Mouse (Mus musculus) macrophage (primary cell): ENCODE results near the gene Tmcc1. TPM values are rescaled to one million over a fixed set of nuclear protein-coding genes. Genes with fewer than 3 reads are reported as not detected.
A peak's percentile ranks its signal among the peaks of the same experiment; 100 is the strongest.
"Not testable (repeated sequence)": the region's sequence is repeated elsewhere in the genome, so short reads cannot be mapped to it uniquely, and the experiment has no call there.

ENCODE experiments used
- H3K27ac ChIP-seq: fragments of 350-480 bp; formaldehyde crosslinking; 2 replicates; pipeline ENCODE4 v1.9.0; 2021
- H3K36me3 ChIP-seq: fragments of 350-480 bp; formaldehyde crosslinking; 2 replicates; pipeline ENCODE4 v1.9.0; 2021; ENCODE audit errors: inconsistent target
- H3K4me3 ChIP-seq: fragments of 350-480 bp; formaldehyde crosslinking; 2 replicates; pipeline ENCODE4 v1.9.0; 2021; ENCODE audit errors: inconsistent target
- H3K79me2 ChIP-seq: fragments of 350-480 bp; formaldehyde crosslinking; 2 replicates; pipeline ENCODE4 v1.9.0; 2021; ENCODE audit errors: inconsistent target
- WGBS: methylation state at CpG from one replicate; pipeline ENCODE4 v1.1.7; 2026; ENCODE audit warnings: inconsistent platforms; ENCODE audit not compliant: missing documents; 5-methylcytosine and 5-hydroxymethylcytosine counted together
- polyA plus RNA-seq: library from polyadenylated mRNA; stranded (reverse); fragments of 250-400 nt; gene quantifications from 3 replicates; pipeline ENCODE4 v1.2.4, GENCODE M21; 2018; ENCODE audit warnings: inconsistent platforms

Gene Tmcc1
- polyA plus RNA-seq, 1 experiment from 2014 or later, result 11.1 TPM

DNA sequence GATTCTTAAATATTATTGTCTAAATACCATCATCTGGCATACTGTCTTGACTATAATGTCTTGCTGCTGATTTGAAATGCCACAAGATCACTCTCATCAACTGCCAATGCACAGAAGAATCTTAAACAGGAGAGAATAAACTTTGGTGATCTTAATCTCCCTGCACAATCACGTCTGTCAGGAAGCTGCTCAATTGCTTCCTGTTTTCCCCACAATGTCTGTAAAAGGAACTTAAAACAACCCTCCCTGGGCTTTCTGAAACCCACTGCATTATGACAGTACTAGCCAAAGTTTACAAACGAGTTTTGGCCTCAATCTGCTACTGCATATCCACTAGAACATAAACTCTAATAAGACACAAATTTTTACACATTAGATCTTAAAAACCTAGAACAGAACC lies 6.8 kb downstream of the Tmcc1 start:
- WGBS, result 3% methylated on average over 2 of the region's 2 CpGs
- Histone ChIP-seq H3K79me2 (peaks cover 64% of the 10 kb centered on the region), H3K36me3 (no peaks in the 10 kb centered on the region), H3K4me3 (no peak overlapping the region), H3K27ac (no peak overlapping the region)

GRCm38 (mm10) chr6:116183509-116183908 lies 9.8 kb downstream of the Tmcc1 start:
- no peak overlapping the region for H3K4me3 ChIP-seq
- WGBS, result 99% methylated on average over 5 of the region's 5 CpGs
- no peak overlapping the region for H3K27ac ChIP-seq
- peaks cover 44% of the 10 kb centered on the region for H3K79me2 ChIP-seq
- H3K36me3 ChIP-seq, result no peaks in the 10 kb centered on the region

GRCm38 (mm10) chr6:116180731-116181130 lies 12.6 kb downstream of the Tmcc1 start:
- Histone ChIP-seq H3K4me3 (no peak overlapping the region), H3K79me2 (peaks cover 21% of the 10 kb centered on the region; the same call in 1 of the 2 replicates), H3K36me3 (no peaks in the 10 kb centered on the region; the same call in 1 of the 2 replicates), H3K27ac (no peak overlapping the region)
- 97% methylated on average over 3 of the region's 3 CpGs for WGBS

GRCm38 (mm10) chr6:116178376-116178775 lies 14.9 kb downstream of the Tmcc1 start:
- H3K4me3 ChIP-seq, result no peak overlapping the region
- WGBS, result 94% methylated on average over 2 of the region's 2 CpGs
- no peaks in the 10 kb centered on the region; the same call in 1 of the 2 replicates for H3K36me3 ChIP-seq
- no peak overlapping the region for H3K27ac ChIP-seq
- peaks cover 16% of the 10 kb centered on the region; the same call in 1 of the 2 replicates for H3K79me2 ChIP-seq

DNA sequence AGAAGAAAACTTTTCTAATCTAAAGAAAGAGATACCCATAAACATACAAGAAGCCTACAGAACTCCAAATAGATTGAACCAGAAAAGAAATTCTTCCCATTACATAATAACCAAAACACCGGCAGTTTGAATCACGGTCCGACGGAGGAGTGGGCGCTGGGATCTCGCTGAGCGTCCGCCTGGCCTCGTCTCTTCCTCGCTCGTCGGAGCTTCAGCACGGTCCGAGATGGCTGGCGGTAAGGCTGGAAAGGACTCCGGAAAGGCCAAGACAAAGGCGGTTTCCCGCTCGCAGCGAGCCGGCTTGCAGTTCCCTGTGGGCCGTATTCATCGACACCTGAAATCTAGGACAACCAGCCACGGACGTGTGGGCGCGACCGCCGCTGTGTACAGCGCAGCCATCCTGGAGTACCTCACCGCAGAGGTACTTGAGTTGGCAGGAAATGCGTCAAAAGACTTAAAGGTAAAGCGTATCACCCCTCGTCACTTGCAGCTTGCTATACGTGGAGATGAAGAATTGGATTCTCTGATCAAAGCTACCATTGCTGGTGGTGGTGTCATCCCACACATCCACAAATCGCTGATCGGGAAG lies 19.7 kb downstream of the Tmcc1 start:
- not testable (repeated sequence) for H3K27ac ChIP-seq, H3K4me3 ChIP-seq, H3K36me3 ChIP-seq, H3K79me2 ChIP-seq
- 87% methylated on average over 3 of the region's 37 CpGs for WGBS

- Histone ChIP-seq H3K27ac (no peak overlapping the region), H3K36me3 (peaks cover 5% of the 10 kb centered on the region; the same call in 1 of the 2 replicates), H3K79me2 (peaks cover 21% of the 10 kb centered on the region; the same call in 1 of the 2 replicates), H3K4me3 (no peak overlapping the region)
- 100% methylated on average over 1 of the region's 1 CpGs for WGBS
Measured at GRCm38 (mm10) chr6:116166383-116166782, 26.9 kb downstream of the Tmcc1 start.

GRCm38 (mm10) chr6:116154854-116155624 lies 38.2 kb downstream of the Tmcc1 start:
- H3K36me3 ChIP-seq, result no peaks in the 10 kb centered on the region
- no peak overlapping the region for H3K4me3 ChIP-seq
- 76% methylated on average over 3 of the region's 3 CpGs for WGBS

DNA sequence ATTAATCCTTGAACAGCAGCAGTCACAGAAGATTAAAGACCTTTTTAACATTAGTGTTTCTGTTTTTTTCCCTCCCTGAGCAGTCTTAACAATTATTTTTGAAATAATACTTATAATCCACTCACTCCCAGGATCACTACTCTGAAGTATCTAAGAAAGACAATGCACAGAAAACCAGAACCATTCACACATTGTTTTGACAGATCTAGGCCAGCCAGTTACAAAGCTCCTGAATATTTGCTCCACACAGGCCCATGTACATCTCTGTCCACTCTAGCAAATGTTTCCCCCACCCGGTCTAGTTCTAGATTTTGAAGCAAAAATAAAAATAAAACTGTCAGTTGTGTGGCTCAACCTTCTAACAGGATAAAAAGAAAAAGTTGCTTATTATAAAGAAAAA lies 45.9 kb downstream of the Tmcc1 start:
- no peaks in the 10 kb centered on the region for H3K36me3 ChIP-seq
- H3K79me2 ChIP-seq, result peaks cover 15% of the 10 kb centered on the region; the same call in 1 of the 2 replicates
- WGBS, result 100% methylated on average over 1 of the region's 1 CpGs
- no peak overlapping the region for H3K4me3 ChIP-seq
- no peak overlapping the region for H3K27ac ChIP-seq

More at GRCm38 (mm10) chr6:116154854-116155624, 38.2 kb downstream of the Tmcc1 start:
- H3K79me2 ChIP-seq, result no peaks in the 10 kb centered on the region
- no peak overlapping the region for H3K27ac ChIP-seq

GRCm38 (mm10) chr6:116141696-116142095 lies 51.6 kb downstream of the Tmcc1 start:
- Histone ChIP-seq H3K27ac (no peak overlapping the region), H3K4me3 (no peak overlapping the region), H3K79me2 (peaks cover 45% of the 10 kb centered on the region), H3K36me3 (no peaks in the 10 kb centered on the region)
- WGBS, result 100% methylated on average over 2 of the region's 2 CpGs

DNA sequence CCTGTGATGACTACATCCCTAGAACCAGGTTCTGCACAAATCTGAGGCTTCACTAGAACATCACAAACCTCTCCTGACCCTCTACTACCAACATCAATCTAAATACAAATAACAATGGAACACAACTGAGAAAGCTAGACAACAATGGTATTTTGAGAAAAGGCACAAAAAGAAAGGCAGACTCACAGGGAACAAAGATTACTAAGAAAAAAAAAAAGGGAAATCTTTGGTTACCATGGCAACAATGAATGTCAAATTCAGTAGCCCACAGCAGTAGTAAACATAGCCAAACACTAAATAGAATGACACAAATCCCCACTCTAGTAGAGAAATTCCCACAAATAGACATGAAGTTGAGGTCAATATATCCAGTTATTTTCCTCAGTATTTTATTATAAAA lies 52.5 kb downstream of the Tmcc1 start:
- Histone ChIP-seq H3K36me3 (no peaks in the 10 kb centered on the region), H3K4me3 (no peak overlapping the region), H3K27ac (no peak overlapping the region)

GRCm38 (mm10) chr6:116139143-116139856 lies 54.0 kb downstream of the Tmcc1 start:
- H3K27ac ChIP-seq, result no peak overlapping the region
- WGBS, result 76% methylated on average over 2 of the region's 2 CpGs
- peaks cover 40% of the 10 kb centered on the region for H3K79me2 ChIP-seq
- H3K4me3 ChIP-seq, result no peak overlapping the region
- no peaks in the 10 kb centered on the region for H3K36me3 ChIP-seq

More for the DNA sequence above, 52.5 kb downstream of the Tmcc1 start:
- peaks cover 40% of the 10 kb centered on the region for H3K79me2 ChIP-seq

DNA sequence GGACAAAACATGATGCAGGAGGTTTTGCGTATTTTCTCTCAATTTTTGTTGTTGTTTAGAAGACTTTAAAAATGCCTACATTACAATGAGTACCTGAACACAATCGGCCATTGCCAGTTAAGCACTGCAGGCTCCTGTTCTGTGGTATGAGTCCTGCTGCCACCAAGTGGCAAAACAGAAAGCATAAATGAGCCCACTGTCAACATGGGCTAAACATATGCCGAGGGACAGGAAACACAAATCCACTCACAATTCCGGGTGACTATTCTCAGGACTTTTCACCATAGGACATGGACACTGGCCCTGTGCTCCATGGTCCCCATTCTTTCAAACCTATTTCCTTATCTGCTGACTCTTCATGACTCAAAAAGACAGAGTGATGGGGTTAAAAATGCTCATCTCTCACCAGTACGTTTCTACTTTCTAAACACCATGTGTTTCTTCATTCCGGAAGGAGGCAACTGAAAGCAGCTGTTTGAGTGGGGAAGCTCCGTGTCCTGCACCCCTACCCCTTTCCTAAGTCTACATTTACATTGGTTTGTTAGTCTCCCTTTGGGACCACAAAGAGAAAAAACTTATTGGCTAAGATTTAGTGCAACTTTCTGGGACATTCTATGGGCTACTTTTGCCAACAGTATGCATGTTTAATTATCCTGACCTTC lies 57.2 kb downstream of the Tmcc1 start:
- Histone ChIP-seq H3K79me2 (peaks cover 58% of the 10 kb centered on the region), H3K4me3 (no peak overlapping the region), H3K36me3 (no peaks in the 10 kb centered on the region), H3K27ac (peak overlapping the region; percentile 46)
- 12% methylated on average over 7 of the region's 7 CpGs for WGBS

DNA sequence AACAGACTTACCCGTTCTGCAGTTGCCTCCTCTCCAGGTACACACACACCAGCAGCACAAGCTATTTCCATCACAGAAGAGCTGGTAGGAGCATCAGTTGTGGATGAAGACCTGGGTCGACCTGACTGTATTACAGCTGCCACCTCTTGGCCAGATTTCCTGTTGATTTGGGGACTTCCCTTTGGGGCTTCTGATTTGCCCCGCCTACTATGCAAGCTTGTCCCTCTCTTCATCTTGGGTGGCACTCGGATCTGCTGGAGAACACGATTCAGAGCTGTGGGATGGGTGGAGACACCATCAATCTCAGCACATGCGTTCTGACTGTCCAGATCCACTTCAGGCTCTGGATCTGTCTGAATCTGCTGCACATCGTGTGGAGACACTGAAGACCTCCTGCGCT lies 59.5 kb downstream of the Tmcc1 start:
- Histone ChIP-seq H3K36me3 (no peaks in the 10 kb centered on the region), H3K27ac (no peak overlapping the region), H3K4me3 (no peak overlapping the region), H3K79me2 (peaks cover 60% of the 10 kb centered on the region; the same call in 1 of the 2 replicates)
- WGBS, result 51% methylated on average over 8 of the region's 8 CpGs

GRCm38 (mm10) chr6:116131771-116132170 lies 61.5 kb downstream of the Tmcc1 start:
- no peak overlapping the region for H3K4me3 ChIP-seq
- H3K27ac ChIP-seq, result peak overlapping the region; percentile 29
- H3K36me3 ChIP-seq, result no peaks in the 10 kb centered on the region
- H3K79me2 ChIP-seq, result peaks cover 67% of the 10 kb centered on the region; the same call in 1 of the 2 replicates
- 13% methylated on average over 1 of the region's 1 CpGs for WGBS
